Mouse (Mus musculus) gastrocnemius, adult 18-20 months (tissue): ENCODE data around the gene Apeh. TPM values are rescaled to one million over a fixed set of nuclear protein-coding genes. Genes with fewer than 3 reads are reported as not detected.
A peak's percentile ranks its signal among the peaks of the same experiment; 100 is the strongest.

Source experiments
- DNase-seq: peaks from one replicate; pipeline ENCODE4 v3.0.0; 2021; ENCODE audit warnings: low spot score
- microRNA-seq: library from miRNA; unstranded; fragments of <30 nt; microRNA quantifications from one replicate; pipeline ENCODE4 v1.2.0, GENCODE M21; 2021
- total RNA-seq, 2 experiments: library from RNA; stranded (reverse); gene quantifications; 2 replicates each; pipeline ENCODE4 v1.2.3; 2021

Apeh gene
- total RNA-seq, 2 experiments from 2014 or later: 25.7 to 27.8 TPM

DNA sequence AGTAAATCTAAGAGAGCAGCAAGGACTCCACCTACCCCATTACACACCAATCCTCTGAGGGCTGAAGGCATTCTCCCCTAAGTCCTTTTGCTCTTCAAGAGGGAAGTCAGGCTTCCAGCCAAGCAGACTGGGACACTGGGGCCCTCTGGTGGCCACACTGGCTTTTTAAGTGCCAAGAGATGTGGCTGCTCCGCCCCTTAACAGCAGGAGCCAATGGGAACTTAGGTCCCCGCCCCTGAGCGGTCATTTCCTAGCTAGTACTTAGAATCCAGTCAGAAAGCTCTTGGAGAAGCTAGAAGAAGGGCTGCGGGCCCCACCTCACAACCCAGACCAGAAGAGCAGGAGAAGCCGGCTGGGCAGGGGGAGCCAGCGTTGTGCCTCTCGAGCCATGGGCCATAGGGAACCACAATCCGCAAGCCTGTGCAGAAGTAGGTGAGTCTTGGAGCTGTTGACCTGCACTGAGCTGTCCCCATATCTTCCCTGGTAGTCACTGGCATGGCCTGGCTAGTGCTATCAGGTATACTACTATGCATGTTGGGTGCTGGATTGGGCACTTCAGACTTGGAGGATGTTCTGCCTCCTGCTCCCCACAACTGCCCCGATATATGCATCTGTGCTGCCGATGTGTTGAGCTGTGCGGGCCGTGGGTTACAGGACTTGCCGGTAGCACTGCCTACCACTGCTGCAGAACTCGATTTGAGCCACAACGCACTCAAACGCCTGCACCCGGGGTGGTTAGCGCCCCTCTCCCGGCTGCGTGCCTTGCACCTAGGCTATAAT lies 41.3 kb downstream of the Apeh start, which contains the start of gene Amigo3:
Gene Amigo3, plus strand, starts transcription at position 275 of the 780 bp plus-strand sequence.
- peak; percentile 98 for DNase-seq

DNA sequence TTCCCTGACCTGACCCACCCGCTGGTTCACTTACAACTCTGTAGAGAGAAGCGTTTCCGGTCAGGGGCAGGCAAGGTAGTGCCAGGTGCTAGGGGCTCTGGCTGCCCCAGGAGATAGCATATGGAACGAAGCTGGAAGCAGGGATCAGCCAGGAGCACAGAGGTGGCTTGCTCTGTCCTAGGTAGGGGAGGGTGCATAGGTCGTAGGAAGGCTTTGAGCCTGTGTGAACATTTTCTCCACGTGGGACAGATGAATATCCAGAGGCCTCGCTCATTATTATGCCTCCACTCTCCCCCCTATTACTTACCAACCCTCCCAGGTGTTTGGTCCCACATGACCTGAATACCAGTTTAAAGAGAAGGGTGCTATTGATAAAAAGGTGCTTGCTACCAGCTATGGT lies 42.0 kb downstream of the Apeh start:
- no peak for DNase-seq

DNA sequence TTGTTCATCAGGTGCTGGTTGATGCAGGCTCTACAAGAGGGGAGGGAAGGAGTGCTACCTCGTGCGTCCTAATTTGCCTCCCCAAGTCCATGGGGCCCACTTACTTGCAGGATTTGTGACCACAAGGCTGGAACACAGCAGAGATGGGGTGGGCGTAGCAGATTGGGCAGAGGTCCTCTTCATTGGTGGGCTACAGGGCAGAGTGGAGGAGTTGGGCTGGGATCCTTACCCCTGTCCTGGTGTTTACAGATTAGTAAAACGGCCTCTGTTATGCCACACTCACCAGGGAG lies 42.5 kb downstream of the Apeh start:
- no peak for DNase-seq

DNA sequence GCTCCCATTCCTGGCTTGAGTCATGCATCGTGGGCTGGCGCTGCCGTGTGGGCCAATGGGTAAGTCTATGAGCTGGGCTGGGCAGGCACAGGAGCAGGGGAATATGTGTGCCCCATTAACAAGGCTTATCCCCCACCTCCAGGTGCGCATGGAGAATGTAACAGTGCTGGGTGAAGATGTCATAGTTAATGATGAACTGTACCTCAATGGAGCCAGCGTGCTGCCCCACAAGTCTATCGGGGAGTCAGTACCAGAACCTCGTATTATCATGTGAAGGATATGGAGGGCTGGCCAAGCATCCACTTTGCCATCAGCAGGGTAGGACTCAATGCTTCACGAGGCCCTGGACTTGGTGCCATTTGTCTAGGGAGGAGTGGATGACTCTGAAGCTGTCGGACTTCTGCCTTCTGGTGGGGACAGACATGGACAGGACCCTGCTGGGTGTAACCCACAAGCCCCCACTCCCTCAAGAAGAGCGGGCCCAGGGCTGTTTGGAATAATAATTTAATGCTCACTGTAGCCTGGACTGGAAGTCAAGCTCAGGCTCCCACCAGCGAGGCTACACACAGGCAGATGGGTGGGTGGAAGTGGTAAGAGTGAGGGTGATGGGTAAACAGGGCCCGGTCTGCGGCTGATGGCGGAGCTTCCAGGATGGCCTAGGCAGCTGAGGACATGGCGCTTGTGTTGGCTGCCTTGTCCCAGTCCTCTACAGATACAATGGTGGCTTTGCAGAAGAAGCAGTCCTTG lies 43.0 kb downstream of the Apeh start:
- DNase-seq: no peak

DNA sequence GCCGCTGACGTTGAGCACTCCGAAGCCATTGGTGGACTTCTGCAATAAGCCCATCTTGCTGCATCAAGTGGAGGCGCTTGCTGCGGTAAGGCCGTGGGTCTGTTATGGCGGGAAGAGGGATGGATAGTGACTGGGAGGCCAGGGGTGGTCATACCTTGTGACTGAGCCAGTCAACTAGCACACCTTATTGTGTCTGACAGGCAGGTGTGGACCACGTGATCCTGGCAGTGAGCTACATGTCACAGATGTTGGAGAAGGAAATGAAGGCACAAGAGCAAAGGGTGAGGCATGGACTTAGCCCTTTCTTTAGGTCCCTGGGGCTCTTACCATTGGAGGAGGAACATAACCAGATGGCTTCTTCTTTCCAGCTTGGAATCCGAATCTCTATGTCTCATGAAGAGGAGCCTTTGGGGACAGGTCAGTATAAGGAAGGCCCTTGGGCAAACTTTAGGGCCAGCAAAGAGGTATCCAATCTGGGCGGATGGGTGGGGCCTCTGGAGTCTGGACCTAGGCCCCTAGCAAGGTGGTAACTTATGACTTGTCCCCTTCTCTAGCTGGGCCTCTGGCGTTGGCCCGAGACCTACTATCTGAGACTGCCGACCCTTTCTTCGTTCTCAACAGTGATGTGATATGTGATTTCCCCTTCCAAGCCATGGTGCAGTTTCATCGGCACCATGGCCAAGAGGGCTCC lies 44.7 kb downstream of the Apeh start:
- DNase-seq: no peak

DNA sequence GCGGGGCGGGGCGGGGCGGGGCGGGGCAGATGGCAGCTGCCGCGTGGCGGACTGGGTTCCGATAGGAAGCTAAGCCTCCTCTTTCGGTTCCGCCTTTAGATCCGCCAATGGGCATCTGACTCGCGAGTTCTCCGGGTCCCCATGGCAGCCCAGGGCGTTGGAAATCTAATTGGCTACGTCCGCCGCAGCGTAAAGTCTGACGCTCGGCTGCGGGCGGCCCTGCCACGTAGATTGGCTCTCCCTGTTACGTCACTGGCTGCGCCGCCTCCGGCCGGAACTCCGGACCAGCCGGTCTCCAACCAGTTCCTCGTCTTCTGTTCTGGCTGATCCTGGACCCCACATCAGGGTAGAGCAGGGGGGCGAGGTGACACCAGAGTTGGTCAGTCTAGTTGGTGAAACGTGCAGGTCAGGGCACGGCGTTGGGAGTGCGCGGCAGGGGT lies 45.4 kb downstream of the Apeh start, which contains the start of gene Gmppb:
Gene Gmppb, plus strand, starts transcription at position 227 of the 440 bp plus-strand sequence.
- peak; percentile 96 for DNase-seq

DNA sequence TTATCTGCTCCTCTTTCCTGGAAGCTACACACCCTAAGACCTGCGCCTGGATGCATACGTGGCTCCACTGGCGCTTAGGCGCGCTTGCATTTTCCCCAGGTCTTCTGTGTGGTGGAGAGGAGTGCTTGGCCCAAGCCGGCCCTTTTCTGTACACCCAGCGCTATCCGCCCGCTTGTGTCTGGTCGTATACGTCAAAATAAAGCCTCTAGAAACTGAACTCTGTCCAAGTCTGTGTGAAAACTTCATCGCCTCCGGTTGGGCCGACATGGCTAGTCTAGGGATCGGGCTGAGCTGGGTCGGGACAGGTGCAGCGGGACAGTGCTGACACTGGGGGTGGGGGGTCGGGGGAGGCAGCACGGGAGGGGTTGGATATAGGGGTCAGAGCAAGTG lies 45.8 kb downstream of the Apeh start:
- no peak for DNase-seq

DNA sequence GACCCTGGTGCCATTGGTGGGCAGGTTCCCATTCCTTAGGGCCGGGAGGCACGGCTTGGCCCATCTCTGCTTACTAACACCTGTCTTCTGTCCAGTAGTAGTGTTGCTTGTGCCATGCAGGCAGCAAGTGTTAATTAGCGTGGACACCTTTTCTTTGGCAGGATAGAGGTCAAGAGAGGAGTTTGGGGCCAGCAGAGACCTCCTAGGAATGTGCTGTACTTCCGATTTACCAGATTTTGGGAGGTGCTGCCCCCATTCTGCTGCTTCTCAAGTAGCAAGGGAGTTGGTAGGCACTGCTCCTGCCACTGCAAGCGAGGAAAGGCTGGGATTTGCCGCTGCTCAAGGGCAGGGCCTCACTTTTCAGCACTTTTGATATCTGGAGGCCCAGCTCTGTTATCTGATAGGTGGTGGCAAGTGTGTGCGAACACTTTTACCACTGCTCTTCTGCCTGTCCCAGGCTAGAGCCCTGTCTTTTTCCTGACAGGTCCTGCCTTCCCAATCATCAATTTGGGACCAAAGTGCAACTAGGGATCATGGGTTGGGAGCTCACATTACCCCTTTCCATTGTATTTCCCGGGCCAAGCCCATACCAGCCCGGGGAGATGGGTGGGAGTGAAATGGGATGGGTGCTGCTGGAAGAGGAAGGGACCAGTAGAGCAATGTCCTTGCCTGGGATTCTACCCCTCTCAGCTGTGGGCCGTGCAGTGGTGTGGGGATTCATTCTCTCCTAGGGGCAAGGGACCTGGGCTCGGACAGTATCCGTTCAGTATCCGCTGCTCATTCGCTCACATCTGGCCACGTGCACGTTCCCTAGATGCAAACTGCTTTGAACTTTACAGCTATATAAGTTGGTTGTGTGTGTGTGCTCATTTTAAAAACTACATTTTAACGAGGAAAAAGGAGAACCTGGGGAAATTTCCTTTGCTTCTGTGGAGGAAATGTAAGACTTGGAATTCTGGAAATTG lies 46.5 kb downstream of the Apeh start:
- no peak for DNase-seq

DNA sequence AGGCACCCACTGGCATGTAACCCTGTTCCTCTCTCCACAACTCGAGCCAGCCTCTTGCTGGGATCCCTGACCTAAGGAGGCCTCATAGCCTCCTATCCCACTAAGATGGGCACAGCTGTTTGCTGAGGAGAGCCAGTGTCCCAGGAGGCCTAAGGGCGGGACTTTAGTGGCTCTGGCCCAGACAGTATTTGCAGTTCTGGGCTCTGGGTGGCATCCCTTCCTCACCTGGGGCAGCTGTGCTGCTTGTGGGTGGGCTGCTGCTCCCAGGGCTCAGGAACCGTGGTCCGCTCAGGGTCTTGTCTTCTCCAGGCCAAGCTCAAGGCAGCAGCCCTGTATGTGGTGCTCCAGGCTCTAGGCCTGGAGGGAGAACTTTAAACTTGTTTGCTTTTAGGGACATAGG lies 47.8 kb downstream of the Apeh start:
- no peak for DNase-seq

DNA sequence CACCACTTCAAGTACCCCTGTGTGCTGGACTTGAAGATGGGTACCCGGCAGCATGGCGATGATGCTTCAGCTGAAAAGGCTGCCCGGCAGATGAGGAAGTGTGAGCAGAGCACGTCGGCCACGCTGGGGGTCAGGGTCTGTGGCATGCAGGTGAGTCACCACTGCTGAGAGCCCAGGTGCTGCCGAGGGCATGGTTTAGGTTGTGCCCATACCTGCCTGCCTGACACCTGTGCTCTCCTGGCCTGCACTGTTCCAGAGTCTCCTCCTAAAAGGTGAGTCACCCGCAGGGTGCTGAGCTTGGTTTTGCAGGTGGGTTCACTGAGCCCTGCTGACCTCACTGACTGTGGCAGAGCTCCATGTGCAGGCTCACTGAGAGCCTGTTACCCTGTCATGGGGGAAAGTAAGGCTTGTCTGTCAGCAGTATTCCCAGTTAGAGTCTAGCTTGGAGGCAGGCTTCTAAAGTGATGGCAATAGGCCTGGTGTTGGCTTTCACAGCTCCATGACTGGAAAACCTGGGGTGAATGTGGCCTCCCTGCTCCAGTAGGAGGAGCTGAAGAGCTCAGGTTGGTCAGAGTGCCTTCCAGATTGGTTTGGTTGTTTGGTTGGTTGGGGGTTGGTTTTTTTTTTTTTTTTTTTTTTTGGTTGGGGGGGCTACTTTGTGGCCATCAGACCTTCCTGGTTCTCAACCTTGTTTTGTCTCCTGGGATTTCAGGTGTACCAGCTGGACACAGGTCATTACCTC lies 49.5 kb downstream of the Apeh start:
- DNase-seq: no peak

Small RNAs within 50 kb of the gene (microRNA-seq; reads per million reads assigned to microRNA genes)
- gene Gm47303: not detected
- not detected for gene Mir7088

Other genes with a start within 250 kb of the Apeh start
- 10 to 100 TPM; 16.6 to 18.3 TPM for gene Rbm6, start 221.4 kb downstream of the Apeh start, total RNA-seq
- gene Mon1a, start 206.5 kb downstream of the Apeh start, total RNA-seq: 10 to 100 TPM; 10.8 to 11.1 TPM
- under 1 TPM; 0.39 to 0.52 TPM for gene Mst1r, start 187.7 kb downstream of the Apeh start, total RNA-seq
- gene Actl11, start 166.1 kb downstream of the Apeh start, total RNA-seq: not detected
- under 1 TPM; 0.26 to 0.34 TPM for gene Camkv, start 158.9 kb downstream of the Apeh start, total RNA-seq
- under 1 TPM; 0.27 to 0.62 TPM for gene Traip, start 144.5 kb downstream of the Apeh start, total RNA-seq
- gene Uba7, start 119.1 kb downstream of the Apeh start, total RNA-seq: 1 to 10 TPM; 2.6 to 2.8 TPM
- gene Gm20661, start 111.5 kb downstream of the Apeh start, total RNA-seq: not detected
- gene Inka1, start 108.7 kb downstream of the Apeh start, total RNA-seq: 1 to 10 TPM; 1.5 to 3.0 TPM
- gene Cdhr4, start 102.1 kb downstream of the Apeh start, total RNA-seq: not detected
- not detected for gene Gm20662, start 98.3 kb downstream of the Apeh start, total RNA-seq
- 10 to 100 TPM; 17.6 to 22.8 TPM for gene Ip6k1, start 92.1 kb downstream of the Apeh start, total RNA-seq
- gene Gmppb, start 45.4 kb downstream of the Apeh start, total RNA-seq: 1 to 10 TPM; 4.0 to 4.4 TPM
- 1 to 10 TPM; 1.8 to 2.0 TPM for gene Amigo3, start 41.4 kb downstream of the Apeh start, total RNA-seq
- gene Mst1, start 14.2 kb downstream of the Apeh start, total RNA-seq: not detected
- gene Rnf123, start 11.3 kb downstream of the Apeh start, total RNA-seq: 100 to 1,000 TPM; 134 to 139 TPM
- under 1 TPM; 0.02 TPM for gene Bsn, start 95.8 kb upstream of the Apeh start, total RNA-seq
- gene Dag1, start 169.4 kb upstream of the Apeh start, total RNA-seq: 100 to 1,000 TPM; 166 to 173 TPM
- gene Nicn1, start 195.8 kb upstream of the Apeh start, total RNA-seq: 10 to 100 TPM; 12.3 to 13.1 TPM
- gene Amt, start 202.2 kb upstream of the Apeh start, total RNA-seq: 1 to 10 TPM in 1 of 2 experiments, under 1 TPM in 1; 0.83 to 1.0 TPM
- 100 to 1,000 TPM in 1 of 2 experiments, 10 to 100 TPM in 1; 91.8 to 111 TPM for gene Rhoa, start 211.5 kb upstream of the Apeh start, total RNA-seq
- 10 to 100 TPM; 28.0 to 35.6 TPM for gene Tcta, start 211.6 kb upstream of the Apeh start, total RNA-seq
- 10 to 100 TPM; 63.2 to 67.5 TPM for gene Gpx1, start 244.3 kb upstream of the Apeh start, total RNA-seq